Mouse (Mus musculus) T-helper 17 cell (primary cell): ENCODE results near the gene Akap7.
"Not testable (repeated sequence)": the region's sequence is repeated elsewhere in the genome, so short reads cannot be mapped to it uniquely, and the experiment has no call there.

ENCODE experiments used
- in situ Hi-C, 2 experiments: fragments of 300-600 bp; cut with MboI, MseI; formaldehyde crosslinking; loops; 1 replicate in 1 of 2; 2 replicates in 1 of 2; pipeline ENCODE4 v1.15.1; 2025; ENCODE audit warnings: high pct_unique_total_duplicates in 2 of 2

The Akap7 gene

GRCm38 (mm10) chr10:25199510-25200353 lies 107.9 kb downstream of the Akap7 start:
- in situ Hi-C loops = no loop called here

GRCm38 (mm10) chr10:25198575-25198974 lies 109.1 kb downstream of the Akap7 start:
- in situ Hi-C loops = no loop called here

GRCm38 (mm10) chr10:25198048-25198447 lies 109.6 kb downstream of the Akap7 start:
- in situ Hi-C loops = no loop called here

- in situ Hi-C loops = no loop called here
These were observed 115.2 kb downstream of the Akap7 start for GRCm38 (mm10) chr10:25192180-25193073.

GRCm38 (mm10) chr10:25191166-25191565 lies 116.5 kb downstream of the Akap7 start:
- in situ Hi-C loops = no loop called here

- in situ Hi-C loops = not testable (repeated sequence)
These were observed 121.4 kb downstream of the Akap7 start for GRCm38 (mm10) chr10:25186240-25186639.

- in situ Hi-C loops = no loop called here
These were observed 122.0 kb downstream of the Akap7 start for GRCm38 (mm10) chr10:25185691-25186090.

- in situ Hi-C loops = no loop called here
These were observed 122.7 kb downstream of the Akap7 start for GRCm38 (mm10) chr10:25184819-25185603.

- in situ Hi-C loops = no loop called here
These were observed 124.4 kb downstream of the Akap7 start for GRCm38 (mm10) chr10:25183271-25183670.

GRCm38 (mm10) chr10:25179030-25179429 lies 128.6 kb downstream of the Akap7 start:
- in situ Hi-C loops = no loop called here

GRCm38 (mm10) chr10:25177270-25177669 lies 130.4 kb downstream of the Akap7 start:
- in situ Hi-C loops = no loop called here

GRCm38 (mm10) chr10:25174872-25175271 lies 132.8 kb downstream of the Akap7 start:
- in situ Hi-C loops = no loop called here

GRCm38 (mm10) chr10:25167365-25168194 lies 140.1 kb downstream of the Akap7 start:
- in situ Hi-C loops = no loop called here

GRCm38 (mm10) chr10:25163510-25163909 lies 144.2 kb downstream of the Akap7 start:
- in situ Hi-C loops = not testable (repeated sequence)

GRCm38 (mm10) chr10:25161701-25162100 lies 146.0 kb downstream of the Akap7 start:
- in situ Hi-C loops = no loop called here

- in situ Hi-C loops = no loop called here
These were observed 149.0 kb downstream of the Akap7 start for GRCm38 (mm10) chr10:25158651-25159050.

GRCm38 (mm10) chr10:25157339-25157738 lies 150.3 kb downstream of the Akap7 start:
- in situ Hi-C loops = no loop called here

GRCm38 (mm10) chr10:25154225-25154624 lies 153.4 kb downstream of the Akap7 start:
- in situ Hi-C loops = no loop called here

GRCm38 (mm10) chr10:25151172-25151800 lies 156.4 kb downstream of the Akap7 start:
- in situ Hi-C loops = no loop called here

- in situ Hi-C loops = no loop called here
These were observed 161.8 kb downstream of the Akap7 start for GRCm38 (mm10) chr10:25145851-25146250.
